Mouse (Mus musculus) ES-Bruce4 (cell line): ENCODE results near the gene Trpm6. TPM values are rescaled to one million over a fixed set of nuclear protein-coding genes. Genes with fewer than 3 reads are reported as not detected.

Experiments
- H3K27ac ChIP-seq: 2 replicates; pipeline ENCODE4 v1.5.1; 2012; ENCODE audit warnings: low read length, inconsistent platforms; ENCODE audit not compliant: insufficient read depth
- H3K27me3 ChIP-seq: 2 replicates; pipeline ENCODE4 v1.6.1; 2012; ENCODE audit warnings: mild to moderate bottlenecking, low read length, inconsistent platforms; ENCODE audit not compliant: control insufficient read depth, poor library complexity, insufficient read depth, severe bottlenecking
- H3K36me3 ChIP-seq: 2 replicates; pipeline ENCODE4 v1.6.1; 2012; ENCODE audit warnings: inconsistent platforms, mild to moderate bottlenecking, low read length, moderate library complexity; ENCODE audit not compliant: control insufficient read depth, poor library complexity, insufficient read depth, severe bottlenecking
- H3K4me1 ChIP-seq: one replicate; pipeline ENCODE4 v1.8.1; 2011; ENCODE audit warnings: low read length; ENCODE audit not compliant: control insufficient read depth, insufficient read depth
- H3K4me3 ChIP-seq: 2 replicates; pipeline ENCODE4 v1.5.1; 2011; ENCODE audit warnings: low read depth, mild to moderate bottlenecking, low read length
- H3K9ac ChIP-seq: 2 replicates; pipeline ENCODE4 v1.6.1; 2012; ENCODE audit warnings: low read depth, mild to moderate bottlenecking, inconsistent platforms; ENCODE audit not compliant: poor library complexity, severe bottlenecking
- H3K9me3 ChIP-seq: replicated peaks from 2 replicates; pipeline ENCODE4 v1.6.1; 2012; ENCODE audit warnings: mild to moderate bottlenecking, low read length, inconsistent platforms; ENCODE audit not compliant: control insufficient read depth, poor library complexity, insufficient read depth, severe bottlenecking
- CTCF ChIP-seq: IDR thresholded peaks from one replicate; pipeline ENCODE4 v1.8.1; 2011; ENCODE audit warnings: low read depth, low read length
- EP300 ChIP-seq: IDR thresholded peaks from 2 replicates; pipeline ENCODE4 v1.6.1; 2011; ENCODE audit warnings: low read depth, low read length; ENCODE audit not compliant: insufficient read depth
- POLR2A ChIP-seq: IDR thresholded peaks from one replicate; pipeline ENCODE4 v1.8.1; 2011; ENCODE audit warnings: low read length; ENCODE audit not compliant: insufficient read depth
- polyA plus RNA-seq: library from polyadenylated mRNA; stranded (reverse); fragments of >200 nt; gene quantifications from 2 replicates; pipeline ENCODE4 v1.2.4, GENCODE M21; 2011; ENCODE audit warnings: low read depth; ENCODE audit not compliant: missing spikeins, insufficient read depth, insufficient read length

Trpm6 gene
- polyA plus RNA-seq, 1 experiment: 2.1 TPM

- Histone ChIP-seq H3K4me3 (no peak overlapping the region), H3K36me3 (no peaks in the 10 kb centered on the region), H3K9me3 (no peaks in the 10 kb centered on the region), H3K4me1 (no peaks in the 10 kb centered on the region), H3K27me3 (no peaks in the 10 kb centered on the region; the same call in 1 of the 2 replicates), H3K27ac (no peak overlapping the region), H3K9ac (no peak overlapping the region)
- TF ChIP-seq POLR2A: no peak
- TF ChIP-seq EP300: no peak
- no peak for TF ChIP-seq CTCF
Measured at GRCm38 (mm10) chr19:18774085-18774484, 24.3 kb downstream of the Trpm6 start.

GRCm38 (mm10) chr19:18799646-18800045 is 49.9 kb downstream of the Trpm6 start:
- H3K4me3 ChIP-seq: no peak overlapping the region
- H3K27me3 ChIP-seq: no peaks in the 10 kb centered on the region
- H3K36me3 ChIP-seq: no peaks in the 10 kb centered on the region
- no peaks in the 10 kb centered on the region for H3K4me1 ChIP-seq
- no peak overlapping the region for H3K27ac ChIP-seq
- TF ChIP-seq CTCF: no peak
- TF ChIP-seq POLR2A: no peak
- no peak for TF ChIP-seq EP300
- no peaks in the 10 kb centered on the region for H3K9me3 ChIP-seq
- H3K9ac ChIP-seq: no peak overlapping the region

- Histone ChIP-seq H3K4me1 (no peaks in the 10 kb centered on the region), H3K4me3 (no peak overlapping the region), H3K36me3 (no peaks in the 10 kb centered on the region), H3K9ac (no peak overlapping the region), H3K27me3 (no peaks in the 10 kb centered on the region), H3K9me3 (no peaks in the 10 kb centered on the region), H3K27ac (no peak overlapping the region)
- TF ChIP-seq POLR2A (no peak), CTCF (no peak), EP300 (no peak)
Measured at GRCm38 (mm10) chr19:18811264-18811663, 61.5 kb downstream of the Trpm6 start.

GRCm38 (mm10) chr19:18815170-18815569 is 65.4 kb downstream of the Trpm6 start:
- TF ChIP-seq CTCF (no peak), EP300 (no peak), POLR2A (no peak)
- Histone ChIP-seq H3K4me1 (no peaks in the 10 kb centered on the region), H3K27me3 (no peaks in the 10 kb centered on the region), H3K27ac (no peak overlapping the region), H3K36me3 (no peaks in the 10 kb centered on the region), H3K9ac (no peak overlapping the region), H3K9me3 (no peaks in the 10 kb centered on the region), H3K4me3 (no peak overlapping the region)

- H3K9ac ChIP-seq: no peak overlapping the region
- H3K36me3 ChIP-seq: no peaks in the 10 kb centered on the region
- no peaks in the 10 kb centered on the region for H3K9me3 ChIP-seq
- H3K4me1 ChIP-seq: no peaks in the 10 kb centered on the region
- no peak overlapping the region for H3K4me3 ChIP-seq
- H3K27me3 ChIP-seq: no peaks in the 10 kb centered on the region
- TF ChIP-seq POLR2A (no peak), EP300 (no peak), CTCF (no peak)
- no peak overlapping the region for H3K27ac ChIP-seq
Measured at GRCm38 (mm10) chr19:18817425-18817824, 67.6 kb downstream of the Trpm6 start.

GRCm38 (mm10) chr19:18828601-18829000 is 78.8 kb downstream of the Trpm6 start:
- no peak overlapping the region for H3K9ac ChIP-seq
- H3K4me1 ChIP-seq: no peaks in the 10 kb centered on the region
- TF ChIP-seq CTCF: no peak
- no peak for TF ChIP-seq POLR2A
- no peak for TF ChIP-seq EP300
- H3K27me3 ChIP-seq: no peaks in the 10 kb centered on the region
- no peak overlapping the region for H3K27ac ChIP-seq
- H3K36me3 ChIP-seq: no peaks in the 10 kb centered on the region
- H3K4me3 ChIP-seq: no peak overlapping the region
- no peaks in the 10 kb centered on the region for H3K9me3 ChIP-seq
